Comparison of ENCODE assay signal across 11 mouse cellular contexts in the genomic region with DNA sequence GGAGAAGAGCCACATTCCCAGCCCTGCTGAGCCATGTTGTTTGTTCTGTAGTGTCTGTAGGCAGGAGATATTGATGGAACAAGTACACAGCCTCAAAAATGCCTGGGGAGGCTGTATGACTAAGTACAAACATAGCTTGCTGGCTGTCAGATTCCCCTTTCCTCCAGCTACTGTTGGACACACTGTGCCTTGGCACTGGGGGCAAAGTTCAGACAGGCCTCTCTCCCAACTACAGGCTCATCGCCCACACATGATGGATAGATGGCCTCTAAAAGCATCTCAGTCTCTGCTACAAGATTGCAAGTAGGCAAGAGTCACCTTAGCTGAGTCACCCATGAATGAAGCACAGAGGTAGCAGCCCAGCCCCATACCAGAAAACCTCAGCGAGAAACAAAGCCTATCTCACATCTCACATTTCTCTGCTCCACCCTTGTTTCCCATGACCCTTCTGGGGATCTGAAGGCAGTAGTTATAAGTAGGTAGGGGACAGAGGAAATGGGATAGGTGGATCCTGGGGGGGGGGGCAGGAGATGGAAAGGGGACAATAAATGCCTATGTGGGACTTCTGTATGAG.
A peak's percentile ranks its signal among the peaks of the same experiment; 100 is the strongest.
DNase-seq lines count a peak whose midpoint lies in the region; ATAC-seq lines count a peak whose summit lies in the region.
"Had no signal": no experiment of that assay in that cellular context is flagged by ENCODE, and none has a peak within 500 bp of the region (broad histone marks: within the 10 kb centered on the region; RNA-seq: fewer than 3 reads in every experiment).

No protein-coding gene starts in this region.

- no peak overlapping the region for H3K27ac ChIP-seq in midbrain, embryonic 11.5 days (ENCODE audit: low read depth, low read length)
- H3K27ac ChIP-seq in midbrain, embryonic 15.5 days = no peak overlapping the region
- no peak overlapping the region for H3K27ac ChIP-seq in limb, embryonic 10.5 days
- H3K27ac ChIP-seq: embryonic facial prominence, embryonic 12.5 days; hindbrain, embryonic 13.5 days had no signal

- peak; percentile 18 to 22 for DNase-seq in heart, adult 18-20 months
- DNase-seq in heart, postnatal 36 days = no peak
- DNase-seq in midbrain, embryonic 11.5 days (ENCODE audit: low spot score, missing footprints) = peak; percentile 56
- DNase-seq in kidney, adult 8-10 months = peak; percentile 37 to 64
- no peak for DNase-seq in left cerebral cortex, adult 9 months (ENCODE audit: low spot score in 2 of 2)
- DNase-seq in limb, embryonic 10.5 days (ENCODE audit: low spot score) = no peak
- DNase-seq: right cerebral cortex, postnatal 4 days had no signal

- H3K4me3 ChIP-seq in midbrain, embryonic 11.5 days (ENCODE audit: low read depth, low read length) = no peak overlapping the region
- no peak overlapping the region for H3K4me3 ChIP-seq in midbrain, embryonic 15.5 days
- no peak overlapping the region for H3K4me3 ChIP-seq in limb, embryonic 10.5 days
- H3K4me3 ChIP-seq: embryonic facial prominence, embryonic 12.5 days; hindbrain, embryonic 13.5 days had no signal

- no peak overlapping the region for H3K9ac ChIP-seq in midbrain, embryonic 11.5 days (ENCODE audit: low read length)
- H3K9ac ChIP-seq in midbrain, embryonic 15.5 days = no peak overlapping the region
- H3K9ac ChIP-seq: embryonic facial prominence, embryonic 12.5 days; hindbrain, embryonic 13.5 days had no signal

- intact Hi-C loops in heart, postnatal 36 days (cut with DNase I) = no loop called here

- no peak overlapping the region for H3K4me2 ChIP-seq in midbrain, embryonic 11.5 days
- no peak overlapping the region for H3K4me2 ChIP-seq in midbrain, embryonic 15.5 days
- H3K4me2 ChIP-seq: embryonic facial prominence, embryonic 12.5 days; hindbrain, embryonic 13.5 days had no signal

- H3K36me3 ChIP-seq in midbrain, embryonic 11.5 days (ENCODE audit: control insufficient read depth, insufficient read depth, low read length) = no peaks in the 10 kb centered on the region
- H3K36me3 ChIP-seq in midbrain, embryonic 15.5 days (replicated peaks) = no peaks in the 10 kb centered on the region
- peaks cover 26% of the 10 kb centered on the region for H3K36me3 ChIP-seq in limb, embryonic 10.5 days

- H3K4me1 ChIP-seq in midbrain, embryonic 11.5 days (ENCODE audit: control insufficient read depth, insufficient read depth, low read length) = no peaks in the 10 kb centered on the region
- no peaks in the 10 kb centered on the region for H3K4me1 ChIP-seq in midbrain, embryonic 15.5 days
- peaks cover 16% of the 10 kb centered on the region for H3K4me1 ChIP-seq in limb, embryonic 10.5 days
- H3K4me1 ChIP-seq: embryonic facial prominence, embryonic 12.5 days had no signal

- H3K9me3 ChIP-seq in midbrain, embryonic 11.5 days (ENCODE audit: control insufficient read depth, low read length) = no peaks in the 10 kb centered on the region
- no peaks in the 10 kb centered on the region for H3K9me3 ChIP-seq in midbrain, embryonic 15.5 days
- H3K9me3 ChIP-seq in limb, embryonic 10.5 days (replicated peaks) = no peaks in the 10 kb centered on the region
- H3K9me3 ChIP-seq: embryonic facial prominence, embryonic 12.5 days; hindbrain, embryonic 13.5 days had no signal

- no peaks in the 10 kb centered on the region for H3K27me3 ChIP-seq in midbrain, embryonic 11.5 days (ENCODE audit: control insufficient read depth, insufficient read depth, low read length)
- H3K27me3 ChIP-seq in midbrain, embryonic 15.5 days (replicated peaks) = no peaks in the 10 kb centered on the region
- H3K27me3 ChIP-seq in limb, embryonic 10.5 days (ENCODE audit: low read depth, poor library complexity, severe bottlenecking) = no peaks in the 10 kb centered on the region
- H3K27me3 ChIP-seq: embryonic facial prominence, embryonic 12.5 days; hindbrain, embryonic 13.5 days had no signal

- ATAC-seq in midbrain, embryonic 11.5 days (ENCODE audit: low FRiP score) = no peak
- ATAC-seq in midbrain, embryonic 15.5 days (replicated peaks) = no peak
- ATAC-seq in megakaryocyte progenitor cell, adult 5-6 weeks (replicated peaks; ENCODE audit: poor library complexity) = 0 out of 2 replicates have a peak, but pooled peaks have one; percentile 19

- 82% methylated on average over 2 of the region's 2 CpGs for WGBS in midbrain, embryonic 11.5 days
- 90% methylated on average over 2 of the region's 2 CpGs for WGBS in midbrain, embryonic 15.5 days
- WGBS in limb, embryonic 10.5 days = 89% methylated on average over 2 of the region's 2 CpGs

Comparison
In these comparisons a context has a peak if more than half of its experiments do, and no peak if none do; other contexts are left out.
1. DNase-seq: peak in heart, adult 18-20 months (2 of 2), midbrain, embryonic 11.5 days (single experiment) and kidney, adult 8-10 months (2 of 2); none in heart, postnatal 36 days (0 of 2), left cerebral cortex, adult 9 months (0 of 2) and limb, embryonic 10.5 days (single experiment).